Comparison of ENCODE assay signal across 10 mouse cellular contexts in genomic region chr17:64575240-64575639, GRCm38 (mm10). TPM values are rescaled to one million over a fixed set of nuclear protein-coding genes. Genes with fewer than 3 reads are reported as not detected.
DNase-seq lines count a peak whose midpoint lies in the region; ATAC-seq and TF ChIP-seq lines count a peak whose summit lies in the region.
"Had no signal": no experiment of that assay in that cellular context is flagged by ENCODE, and none has a peak within 500 bp of the region (broad histone marks: within the 10 kb centered on the region; RNA-seq: fewer than 3 reads in every experiment).

No protein-coding gene starts in this region.

- no peaks in the 10 kb centered on the region for H3K9me3 ChIP-seq in hindbrain, postnatal 0 days (ENCODE audit: low read length)
- H3K9me3 ChIP-seq in hindbrain, embryonic 13.5 days = no peaks in the 10 kb centered on the region
- H3K9me3 ChIP-seq: heart, embryonic 15.5 days; stomach, embryonic 15.5 days had no signal

- H3K9ac ChIP-seq in hindbrain, postnatal 0 days (replicated peaks; ENCODE audit: low read length) = no peak overlapping the region
- H3K9ac ChIP-seq in hindbrain, embryonic 13.5 days = no peak overlapping the region
- H3K9ac ChIP-seq: heart, embryonic 15.5 days; stomach, embryonic 15.5 days had no signal

- H3K27ac ChIP-seq in left cerebral cortex, adult 2 months = no peak overlapping the region
- H3K27ac ChIP-seq in hindbrain, postnatal 0 days = no peak overlapping the region
- no peak overlapping the region for H3K27ac ChIP-seq in hindbrain, embryonic 13.5 days
- H3K27ac ChIP-seq: heart, embryonic 15.5 days; stomach, embryonic 15.5 days had no signal

- H3K4me1 ChIP-seq in hindbrain, postnatal 0 days (ENCODE audit: insufficient read depth, low read length) = no peaks in the 10 kb centered on the region; the same call in 1 of the 2 replicates
- 0 out of 2 replicates have a peak, but pooled peaks cover 3% of the 10 kb centered on the region for H3K4me1 ChIP-seq in hindbrain, embryonic 13.5 days (replicated peaks)
- H3K4me1 ChIP-seq: heart, embryonic 15.5 days had no signal

- H3K4me2 ChIP-seq in hindbrain, postnatal 0 days (ENCODE audit: low read depth, low read length) = no peak overlapping the region
- no peak overlapping the region for H3K4me2 ChIP-seq in hindbrain, embryonic 13.5 days
- H3K4me2 ChIP-seq: heart, embryonic 15.5 days; stomach, embryonic 15.5 days had no signal

- intact Hi-C loops in left cerebral cortex, adult 2 months (cut with DNase I) = no loop called here
- intact Hi-C loops in left cerebral cortex, postnatal 4 days (cut with DNase I) = no loop called here

- TF ChIP-seq CTCF in left cerebral cortex, adult 2 months (IDR thresholded peaks at IDR 0.05) = peak; percentile 49
- no peak; the same call in 1 of the 2 replicates for TF ChIP-seq CTCF in hindbrain, postnatal 0 days (IDR thresholded peaks at IDR 0.05; ENCODE audit: low read depth)

- DNase-seq in left cerebral cortex, adult 2 months (ENCODE audit: extremely low spot score in 1 of 2, low spot score in 2 of 2) = no peak
- DNase-seq in left cerebral cortex, postnatal 4 days = no peak
- peak; percentile 14 for DNase-seq in adrenal gland, postnatal 10 days
- DNase-seq in lung, postnatal 14 days = peak; percentile 46
- DNase-seq in thymus, postnatal 14 days = peak; percentile 61
- no peak for DNase-seq in hindbrain, postnatal 0 days (ENCODE audit: low spot score)
- no peak for DNase-seq in embryo, embryonic 10.5 days (ENCODE audit: low spot score)

- H3K4me3 ChIP-seq in left cerebral cortex, adult 2 months = no peak overlapping the region
- no peak overlapping the region for H3K4me3 ChIP-seq in hindbrain, postnatal 0 days (ENCODE audit: low read length)
- no peak overlapping the region for H3K4me3 ChIP-seq in hindbrain, embryonic 13.5 days
- H3K4me3 ChIP-seq: heart, embryonic 15.5 days; stomach, embryonic 15.5 days had no signal

- no peaks in the 10 kb centered on the region for H3K27me3 ChIP-seq in hindbrain, postnatal 0 days (ENCODE audit: insufficient read depth, low read length)
- H3K27me3 ChIP-seq in hindbrain, embryonic 13.5 days = no peaks in the 10 kb centered on the region
- H3K27me3 ChIP-seq: heart, embryonic 15.5 days; stomach, embryonic 15.5 days had no signal

- no peaks in the 10 kb centered on the region for H3K36me3 ChIP-seq in hindbrain, postnatal 0 days (ENCODE audit: insufficient read depth, low read length)
- H3K36me3 ChIP-seq in hindbrain, embryonic 13.5 days = no peaks in the 10 kb centered on the region
- H3K36me3 ChIP-seq: heart, embryonic 15.5 days; stomach, embryonic 15.5 days had no signal

- no peak for ATAC-seq in hindbrain, postnatal 0 days
- ATAC-seq in hindbrain, embryonic 13.5 days (ENCODE audit: low FRiP score) = no peak

- 88% methylated on average over 6 of the region's 6 CpGs for WGBS in hindbrain, postnatal 0 days
- WGBS in hindbrain, embryonic 13.5 days = 76% methylated on average over 6 of the region's 6 CpGs

RNA-seq across cellular contexts. Expression of gene Man2a1, which starts 25.3 kb away (rescaled TPM):
- total RNA-seq in left cerebral cortex, adult 2 months (2021) = 10 to 100 TPM; 18.1 to 19.5 TPM
- total RNA-seq in left cerebral cortex, postnatal 4 days (2021) = 10 to 100 TPM; 21.1 to 21.7 TPM
- total RNA-seq in adrenal gland, postnatal 10 days (2021) = 100 to 1,000 TPM in 1 of 2 experiments, 10 to 100 TPM in 1; 87.4 to 125 TPM
- total RNA-seq in hindbrain, postnatal 0 days (2014; rRNA removed) = 14.9 and 15.8 TPM in 2 replicates
- 2.6 and 3.3 TPM in 2 replicates for polyA plus RNA-seq in hindbrain, postnatal 0 days (2015; fragmentation: Nextera tagmentation; extraction: Ambion mirVana)
- 6.2 and 6.7 TPM in 2 replicates for polyA plus RNA-seq in hindbrain, embryonic 13.5 days (2015; fragmentation: Nextera tagmentation; extraction: Ambion mirVana)

Comparison
In these comparisons a context has a peak if more than half of its experiments do, and no peak if none do; other contexts are left out.
1. DNase-seq: peak in adrenal gland, postnatal 10 days (single experiment), lung, postnatal 14 days (single experiment) and thymus, postnatal 14 days (single experiment); none in left cerebral cortex, adult 2 months (0 of 2), left cerebral cortex, postnatal 4 days (single experiment), hindbrain, postnatal 0 days (single experiment) and embryo, embryonic 10.5 days (single experiment).